Mouse (Mus musculus): ENCODE data around the gene Parp4. TPM values are rescaled to one million over a fixed set of nuclear protein-coding genes. Genes with fewer than 3 reads are reported as not detected.

Parp4 gene
- polyA plus RNA-seq (2012; rRNA removed; ENCODE audit: low replicate concordance), result 5.2 and 10.1 TPM in 2 replicates

GRCm38 (mm10) chr14:56575416-56575815 lies at the start of gene Parp4, which contains the start of gene Cenpj:
TSS of gene Parp4 (plus strand) at chr14:56575619.
TSS of gene Cenpj (minus strand) at chr14:56575425.

GRCm38 (mm10) chr14:56667969-56668802 lies 92.8 kb downstream of the Parp4 start, which contains the start of gene Mphosph8:
TSS of gene Mphosph8 (plus strand) at chr14:56668248.

Other genes with a start within 250 kb of the Parp4 start
- 0.20 TPM in 1 of 2 replicates, not detected in the other for gene Atp12a, start 210.6 kb upstream of the Parp4 start, polyA plus RNA-seq (2012; rRNA removed; ENCODE audit: low replicate concordance)
- gene Rnf17, start 173.0 kb upstream of the Parp4 start, polyA plus RNA-seq (2012; rRNA removed; ENCODE audit: low replicate concordance), result not detected in 2 replicates
- 1.4 and 2.0 TPM in 2 replicates for gene Cenpj, start 194 bp upstream of the Parp4 start, polyA plus RNA-seq (2012; rRNA removed; ENCODE audit: low replicate concordance)
- gene Mphosph8, start 92.6 kb downstream of the Parp4 start, polyA plus RNA-seq (2012; rRNA removed; ENCODE audit: low replicate concordance), result 1.8 and 6.0 TPM in 2 replicates
- 3.0 and 5.5 TPM in 2 replicates for gene Pspc1, start 202.7 kb downstream of the Parp4 start, polyA plus RNA-seq (2012; rRNA removed; ENCODE audit: low replicate concordance)
- gene Zmym5, start 236.1 kb downstream of the Parp4 start, polyA plus RNA-seq (2012; rRNA removed; ENCODE audit: low replicate concordance), result 3.4 and 10.1 TPM in 2 replicates

Data from mammary gland, adult 2 months (tissue).